Mouse (Mus musculus) layer of hippocampus, adult 8-10 months (tissue): ENCODE measurements around the gene Myef2. TPM values are rescaled to one million over a fixed set of nuclear protein-coding genes. Genes with fewer than 3 reads are reported as not detected.
"Not testable (repeated sequence)": the region's sequence is repeated elsewhere in the genome, so short reads cannot be mapped to it uniquely, and the experiment has no call there.

ENCODE experiments used
- DNase-seq, 2 experiments: peaks; one replicate each; pipeline ENCODE4 v3.0.0; 2022; ENCODE audit warnings: low spot score in 2 of 2
- total RNA-seq, 4 experiments: library from RNA; stranded (reverse); gene quantifications; 2 replicates each; pipeline ENCODE4 v1.2.4; 2022

Gene Myef2
- 10 to 100 TPM; 86.0 to 92.4 (median 89.1) TPM for total RNA-seq

GRCm38 (mm10) chr2:125123477-125123852 lies at the start of gene Myef2:
Gene Myef2 (minus strand): TSS chr2:125123661.
- peak; percentile 50 to 70 for DNase-seq

GRCm38 (mm10) chr2:125162012-125162470 lies 38.6 kb upstream of the Myef2 start:
- no peak for DNase-seq

GRCm38 (mm10) chr2:125155504-125155903 lies 32.0 kb upstream of the Myef2 start:
- no peak for DNase-seq

DNA sequence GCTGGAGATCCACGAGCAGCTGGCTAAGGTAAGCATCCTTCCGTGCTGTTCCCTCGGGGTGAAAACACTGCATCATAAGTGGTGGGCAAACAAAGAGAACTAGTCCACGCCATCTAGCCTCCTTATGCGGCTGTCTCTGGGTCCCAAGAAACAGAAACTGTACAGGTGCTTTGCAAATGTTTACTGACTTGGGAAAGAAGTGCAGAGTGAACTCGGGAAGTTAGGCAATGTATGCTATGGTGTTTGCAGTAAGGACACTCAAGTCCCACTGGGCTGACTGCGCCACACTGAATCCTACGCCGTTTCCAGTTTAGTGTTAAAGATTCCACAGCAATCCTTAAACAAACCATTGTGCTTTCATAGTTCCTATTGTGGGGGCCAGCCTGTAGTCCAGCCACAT lies 30.8 kb upstream of the Myef2 start:
- DNase-seq = no peak

- DNase-seq = no peak
Observed at GRCm38 (mm10) chr2:125152388-125152787, 28.9 kb upstream of the Myef2 start, which contains the start of gene Slc12a1. Gene Slc12a1 (plus strand): TSS chr2:125152505.

DNA sequence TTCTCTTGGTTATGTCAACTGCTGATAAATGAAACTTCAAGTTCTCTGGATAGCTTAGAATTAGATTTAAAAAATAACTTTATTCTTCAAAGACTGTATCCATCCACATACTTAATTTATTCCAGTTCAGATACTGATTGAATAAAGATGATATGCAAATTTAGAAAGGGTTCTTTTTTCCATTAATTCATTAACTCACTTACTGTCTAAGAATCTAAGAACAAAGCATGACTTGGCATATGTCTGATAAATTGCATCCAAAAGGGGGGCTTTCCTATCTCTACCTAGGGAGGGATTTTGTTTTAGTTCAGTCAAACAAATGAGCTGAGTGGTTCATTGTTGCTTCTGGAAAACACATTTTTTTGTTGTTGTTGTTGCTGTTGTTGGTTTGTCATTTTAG lies 18.9 kb upstream of the Myef2 start:
- DNase-seq = no peak

DNA sequence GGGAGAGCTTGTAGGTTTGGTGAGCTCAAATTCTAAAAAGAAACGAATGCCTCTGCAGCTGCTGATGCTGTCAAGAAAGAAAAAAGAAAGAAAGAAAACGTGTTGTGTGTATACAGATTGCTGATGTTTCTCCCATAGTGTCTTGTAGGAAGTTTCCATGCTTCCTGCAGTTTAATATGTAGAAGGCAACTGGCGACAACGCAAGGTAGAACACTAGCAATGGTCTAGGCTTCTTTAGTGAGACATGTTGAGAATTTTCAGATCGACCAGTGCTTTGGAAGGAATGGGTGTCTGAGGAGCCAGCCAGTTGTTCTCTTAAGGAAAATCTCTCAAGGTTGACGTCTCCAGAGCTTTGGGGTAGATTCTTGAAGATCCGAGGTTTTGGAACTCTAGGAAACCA lies 13.4 kb upstream of the Myef2 start:
- DNase-seq = no peak

DNA sequence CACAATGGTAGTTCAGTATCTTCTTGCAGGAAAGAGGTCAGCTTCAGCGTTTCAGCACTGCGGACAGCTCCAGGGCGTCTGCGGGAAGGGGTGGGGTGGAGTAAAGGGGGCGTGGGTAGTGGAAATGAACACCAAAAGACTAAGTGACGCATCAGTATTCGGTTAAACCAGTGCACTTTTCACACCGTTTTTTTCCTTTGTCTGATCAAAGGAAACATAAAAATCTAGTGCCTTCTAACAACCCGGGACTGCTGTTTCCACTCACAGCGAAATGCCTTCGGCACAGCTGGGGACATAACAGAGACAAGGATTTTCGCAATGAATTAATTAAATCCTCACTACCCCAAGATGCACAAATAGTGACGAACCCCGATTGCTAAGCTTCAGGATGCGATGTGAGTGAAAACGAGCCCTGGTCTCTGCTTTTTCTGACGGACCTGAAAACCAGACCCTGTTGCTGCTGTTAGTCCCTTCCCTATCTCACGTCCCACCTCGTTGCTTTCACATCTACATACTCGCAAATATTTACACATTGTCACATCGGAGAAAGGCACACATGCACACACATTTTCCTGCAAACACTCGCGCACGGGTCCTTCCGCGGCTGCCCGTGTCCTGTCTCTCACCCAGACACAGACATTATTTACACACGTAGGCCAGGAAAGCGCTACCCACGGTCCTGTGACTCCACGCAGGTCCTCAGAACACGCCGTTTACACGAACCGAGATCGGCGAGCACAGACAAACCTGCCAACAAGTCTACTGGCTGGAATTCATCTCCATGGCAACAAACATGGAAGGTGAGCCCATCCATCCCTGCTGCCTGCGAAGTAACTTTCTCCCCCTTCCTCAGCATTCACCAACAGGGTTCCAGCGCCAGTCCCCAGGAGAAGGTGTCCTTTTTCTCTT lies 12.7 kb upstream of the Myef2 start, which contains the start of gene Ctxn2:
Gene Ctxn2, plus strand, starts transcription at position 790 of the 909 bp plus-strand sequence.
- peak; percentile 41 to 50 for DNase-seq

GRCm38 (mm10) chr2:125134113-125134512 lies 10.7 kb upstream of the Myef2 start:
- DNase-seq = no peak

- no peak for DNase-seq
Observed at GRCm38 (mm10) chr2:125126792-125127191, 3.3 kb upstream of the Myef2 start.

- no peak for DNase-seq
Observed at GRCm38 (mm10) chr2:125125824-125126223, 2.4 kb upstream of the Myef2 start.

DNA sequence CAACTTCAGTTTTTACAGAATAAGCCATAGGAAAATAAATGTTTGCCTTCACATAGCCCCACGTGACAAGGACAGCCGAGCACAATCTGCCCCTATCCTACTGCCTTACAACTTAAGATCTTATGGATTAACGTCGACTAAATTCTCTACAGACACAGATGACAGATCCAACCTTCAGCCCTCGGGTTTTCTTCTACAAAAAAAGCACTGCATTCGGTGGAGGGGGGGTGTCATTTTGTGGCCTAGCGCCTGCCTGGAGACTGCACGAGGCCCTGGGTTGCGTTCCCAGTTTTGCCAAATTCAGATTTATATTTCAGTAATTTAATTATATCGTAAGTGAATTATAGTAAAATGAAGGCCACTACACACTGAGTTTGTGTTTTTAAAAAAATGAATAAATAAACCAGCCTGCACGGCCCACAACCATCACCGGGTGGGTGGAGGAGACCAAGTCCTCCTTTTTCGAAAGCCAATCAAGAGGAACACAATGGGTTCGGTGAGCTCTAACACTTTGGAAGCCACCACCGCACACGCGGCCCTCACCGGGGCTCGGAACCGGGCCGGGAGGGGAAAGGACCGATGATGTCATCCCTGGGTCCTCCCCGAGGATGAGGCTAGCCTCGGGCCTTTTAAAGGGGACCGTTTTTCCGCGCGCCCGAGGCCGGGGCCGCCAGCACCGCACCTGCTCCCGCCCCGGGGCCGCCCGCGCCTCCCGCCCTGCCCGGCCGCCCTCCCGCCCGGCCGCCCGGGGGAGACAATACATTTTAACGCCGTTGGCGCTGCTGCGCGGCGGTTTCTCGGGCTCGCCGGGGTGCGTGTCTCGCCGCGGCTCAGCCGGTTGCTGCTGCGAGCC lies 611 bp downstream of the Myef2 start:
- peak; percentile 35 to 46 for DNase-seq

- DNase-seq = no peak
Observed at GRCm38 (mm10) chr2:125122288-125122623, 1.2 kb downstream of the Myef2 start.

GRCm38 (mm10) chr2:125119381-125120110 lies 3.9 kb downstream of the Myef2 start:
- peak; percentile 32 to 73 for DNase-seq

DNA sequence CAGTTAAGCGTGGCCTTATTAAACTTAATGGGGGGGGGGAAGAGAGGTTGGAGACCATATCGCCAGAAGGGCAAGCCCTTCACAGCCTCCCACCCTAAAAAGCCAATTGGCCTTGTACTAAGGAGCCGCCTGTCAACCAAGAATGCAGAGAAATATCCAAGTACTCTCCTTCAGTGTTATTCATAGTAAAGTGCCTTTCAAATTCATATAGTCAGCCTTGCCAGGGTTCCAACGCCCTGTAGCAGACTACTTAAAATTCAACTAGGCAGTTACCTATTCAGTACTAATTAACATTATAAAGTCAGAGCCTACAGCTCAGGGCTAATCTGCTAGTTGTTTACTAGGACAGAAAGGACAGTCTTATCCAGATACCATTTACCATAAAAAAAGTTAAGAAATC lies 16.9 kb downstream of the Myef2 start:
- DNase-seq = not testable (repeated sequence)

DNA sequence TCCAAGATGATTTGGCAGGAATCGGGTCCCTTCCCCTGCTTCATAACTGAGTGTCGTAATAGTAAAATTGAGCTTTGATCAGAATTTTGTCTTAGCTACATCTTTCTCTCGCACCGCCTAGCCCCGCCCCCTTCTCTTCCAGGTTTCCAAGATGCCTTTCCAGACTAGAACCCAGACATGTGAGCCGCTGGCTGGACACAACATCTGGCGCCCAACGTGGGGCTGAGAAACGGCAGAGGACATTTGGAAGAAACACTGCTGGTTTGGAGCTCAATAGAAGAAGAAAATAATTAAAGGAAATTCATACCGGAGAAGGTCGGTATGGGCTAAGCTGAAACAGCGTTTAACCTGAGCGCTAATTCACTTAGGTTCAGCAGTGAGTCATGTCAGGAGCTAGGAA lies 19.0 kb downstream of the Myef2 start:
- DNase-seq = not testable (repeated sequence)

DNA sequence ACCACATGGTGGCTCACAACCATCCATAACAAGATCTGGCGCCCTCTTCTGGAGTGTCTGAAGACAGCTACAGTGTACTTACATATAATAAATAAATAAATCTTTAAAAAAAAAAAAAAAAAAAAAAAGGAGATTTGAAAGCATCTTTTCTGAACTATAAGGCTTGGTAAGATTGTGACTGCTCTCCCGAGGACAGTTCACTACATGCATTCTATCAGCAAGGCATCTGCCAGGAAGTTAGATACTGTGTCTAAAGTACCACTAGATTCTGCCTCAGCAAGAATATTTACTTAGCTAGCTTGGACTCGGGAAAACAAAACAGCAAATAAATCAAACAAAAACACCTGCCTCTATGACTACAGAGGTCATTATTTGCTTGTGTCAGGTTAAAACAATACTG lies 31.3 kb downstream of the Myef2 start:
- DNase-seq = not testable (repeated sequence)

DNA sequence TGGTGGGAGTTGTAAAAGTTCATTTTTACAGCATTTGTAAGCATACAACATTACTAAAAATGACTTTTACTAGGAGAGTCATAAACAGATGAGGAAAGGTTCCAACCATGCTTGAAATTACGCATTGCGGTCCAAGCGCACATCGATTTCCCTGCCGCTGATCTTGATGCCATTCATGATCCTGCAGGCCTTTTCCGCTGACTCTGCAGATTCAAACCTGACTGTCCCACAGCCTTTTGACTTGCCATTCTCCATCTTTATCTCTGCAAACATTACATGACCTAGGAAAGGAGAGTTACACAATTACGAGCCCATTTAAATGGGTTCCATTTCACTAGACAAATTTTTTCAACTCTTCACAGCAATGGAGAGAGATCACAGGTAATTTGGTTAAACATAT lies 34.7 kb downstream of the Myef2 start:
- no peak for DNase-seq

GRCm38 (mm10) chr2:125083879-125084278 lies 39.6 kb downstream of the Myef2 start:
- DNase-seq = no peak

DNA sequence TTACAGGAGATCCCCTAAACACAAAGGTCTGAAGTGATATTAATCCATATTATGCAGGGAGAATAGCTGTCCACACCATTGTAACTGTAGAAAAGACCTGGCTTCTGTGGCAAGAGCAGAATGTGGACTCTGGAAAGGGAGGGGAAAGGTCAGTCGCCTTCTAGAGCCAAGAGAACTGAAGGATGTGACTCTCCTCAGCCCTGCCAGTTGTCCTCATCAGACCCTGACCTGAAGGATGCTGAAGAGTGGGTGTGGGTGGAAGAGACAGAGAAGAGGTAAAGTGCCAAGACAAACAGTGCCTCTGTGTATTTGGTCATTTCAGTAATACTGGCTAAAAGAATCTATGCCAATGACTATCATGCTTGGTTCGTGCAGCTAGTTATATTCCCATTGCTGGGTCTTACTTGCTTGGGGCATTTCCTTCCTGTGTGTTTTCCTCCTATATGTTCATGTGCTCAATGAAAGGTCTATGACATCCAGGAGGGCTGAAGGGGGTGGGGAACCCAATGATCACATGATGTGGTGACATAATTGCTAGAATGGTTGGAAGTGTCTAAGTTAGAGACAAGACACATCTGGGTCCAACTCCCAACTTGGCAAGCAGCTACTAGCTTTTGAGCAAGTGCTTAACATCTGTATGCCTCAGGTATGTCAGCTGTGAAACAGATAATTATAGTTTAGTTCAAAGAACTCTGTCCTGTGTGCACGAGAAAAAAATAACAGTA lies 50.2 kb downstream of the Myef2 start:
- DNase-seq = no peak

DNA sequence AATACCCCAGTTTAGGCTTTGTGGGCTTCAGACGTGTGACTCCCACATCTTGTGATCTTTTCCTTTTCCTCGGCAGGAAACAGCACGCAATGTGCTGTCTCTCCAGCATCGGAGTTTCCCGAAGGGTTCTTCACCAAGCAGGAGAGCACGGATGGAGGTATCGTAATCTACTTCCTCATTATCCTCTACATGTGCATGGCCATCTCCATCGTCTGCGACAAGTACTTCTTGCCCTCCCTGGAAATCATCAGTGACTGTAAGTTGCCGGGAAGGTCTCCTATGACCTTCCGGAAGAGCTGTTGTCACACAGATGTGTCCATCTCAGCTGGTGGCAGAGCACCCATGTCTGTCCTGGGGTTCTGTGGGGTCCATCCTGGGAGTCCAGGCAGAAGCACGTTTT lies 54.8 kb downstream of the Myef2 start:
- DNase-seq = no peak
